Mouse (Mus musculus) testis, adult 2 months (tissue): Measurements from ENCODE around the gene Qk. TPM values are rescaled to one million over a fixed set of nuclear protein-coding genes. Genes with fewer than 3 reads are reported as not detected.

Source experiments
- H3K27ac ChIP-seq: fragments of 200-500 bp; 2 replicates; pipeline ENCODE4 v1.5.1; 2012; ENCODE audit warnings: low read depth, low read length; ENCODE audit not compliant: control insufficient read depth, insufficient read depth
- H3K27me3 ChIP-seq: fragments of 200-500 bp; 2 replicates; pipeline ENCODE4 v1.6.1; 2012; ENCODE audit warnings: mild to moderate bottlenecking, low read length, moderate library complexity; ENCODE audit not compliant: control insufficient read depth, insufficient read depth
- H3K36me3 ChIP-seq: fragments of 200-500 bp; 2 replicates; pipeline ENCODE4 v1.6.1; 2012; ENCODE audit warnings: mild to moderate bottlenecking, low read length; ENCODE audit not compliant: control insufficient read depth, insufficient read depth
- H3K4me1 ChIP-seq: fragments of 200-500 bp; 2 replicates; pipeline ENCODE4 v1.6.1; 2012; ENCODE audit warnings: low read length; ENCODE audit not compliant: control insufficient read depth, insufficient read depth
- H3K4me3 ChIP-seq: fragments of 200-500 bp; 2 replicates; pipeline ENCODE4 v1.5.1; 2012; ENCODE audit warnings: low read depth, mild to moderate bottlenecking, low read length, moderate library complexity, mixed read lengths; ENCODE audit not compliant: control insufficient read depth
- CTCF ChIP-seq: fragments of 200-500 bp; IDR thresholded peaks from 2 replicates; pipeline ENCODE4 v1.5.1; 2012; ENCODE audit warnings: low read depth, mild to moderate bottlenecking, inconsistent platforms, low read length, moderate library complexity; ENCODE audit not compliant: control insufficient read depth, insufficient read depth, insufficient replicate concordance
- POLR2A ChIP-seq: fragments of 200-500 bp; IDR thresholded peaks from 2 replicates; pipeline ENCODE4 v1.6.1; 2012; ENCODE audit warnings: low read depth, mild to moderate bottlenecking, inconsistent platforms, low read length, moderate library complexity; ENCODE audit not compliant: control insufficient read depth
- polyA plus RNA-seq: library from polyadenylated mRNA; depleted of rRNA; stranded (reverse); fragments of >200 nt; gene quantifications from 2 replicates; pipeline ENCODE4 v1.2.3, GENCODE M21; 2012

Gene Qk
- polyA plus RNA-seq, 1 experiment: 197 TPM

DNA sequence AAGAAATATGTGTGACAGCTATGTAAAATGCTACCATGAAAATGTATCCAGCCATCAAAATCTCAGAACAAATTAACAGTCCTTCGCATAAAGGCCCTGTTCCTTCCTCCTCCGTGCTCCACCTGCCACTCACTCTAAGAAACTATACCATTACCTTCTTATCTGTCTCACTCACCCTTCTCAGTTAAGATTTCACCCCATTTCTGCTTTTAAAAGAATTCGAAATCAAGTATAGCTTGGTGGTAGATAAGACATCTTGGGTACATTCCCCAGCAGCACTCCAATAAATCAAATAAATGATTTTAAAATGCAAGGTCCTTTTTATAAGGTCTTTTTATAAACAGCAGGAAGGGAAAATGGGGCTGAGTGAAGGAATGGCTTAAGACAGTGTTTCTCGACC, 53.4 kb downstream of the Qk start:
- no peak overlapping the region for H3K4me3 ChIP-seq
- no peaks in the 10 kb centered on the region for H3K36me3 ChIP-seq
- no peak for TF ChIP-seq CTCF
- TF ChIP-seq POLR2A: no peak
- no peaks in the 10 kb centered on the region for H3K27me3 ChIP-seq
- H3K4me1 ChIP-seq: no peaks in the 10 kb centered on the region
- H3K27ac ChIP-seq: no peak overlapping the region

GRCm38 (mm10) chr17:10251252-10251958, 68.2 kb downstream of the Qk start:
- Histone ChIP-seq H3K27me3 (no peaks in the 10 kb centered on the region), H3K4me3 (no peak overlapping the region), H3K36me3 (no peaks in the 10 kb centered on the region), H3K4me1 (no peaks in the 10 kb centered on the region), H3K27ac (no peak overlapping the region)
- TF ChIP-seq CTCF (no peak), POLR2A (no peak)

- H3K27ac ChIP-seq: no peak overlapping the region
- no peaks in the 10 kb centered on the region for H3K36me3 ChIP-seq
- H3K4me3 ChIP-seq: no peak overlapping the region
- no peaks in the 10 kb centered on the region for H3K27me3 ChIP-seq
- TF ChIP-seq CTCF (no peak), POLR2A (no peak)
- no peaks in the 10 kb centered on the region for H3K4me1 ChIP-seq
Measured at GRCm38 (mm10) chr17:10240081-10240480, 79.6 kb downstream of the Qk start.

GRCm38 (mm10) chr17:10236595-10236994, 83.1 kb downstream of the Qk start:
- no peaks in the 10 kb centered on the region for H3K36me3 ChIP-seq
- H3K27ac ChIP-seq: no peak overlapping the region
- no peaks in the 10 kb centered on the region for H3K27me3 ChIP-seq
- H3K4me1 ChIP-seq: no peaks in the 10 kb centered on the region
- TF ChIP-seq POLR2A (no peak), CTCF (no peak)
- no peak overlapping the region for H3K4me3 ChIP-seq

DNA sequence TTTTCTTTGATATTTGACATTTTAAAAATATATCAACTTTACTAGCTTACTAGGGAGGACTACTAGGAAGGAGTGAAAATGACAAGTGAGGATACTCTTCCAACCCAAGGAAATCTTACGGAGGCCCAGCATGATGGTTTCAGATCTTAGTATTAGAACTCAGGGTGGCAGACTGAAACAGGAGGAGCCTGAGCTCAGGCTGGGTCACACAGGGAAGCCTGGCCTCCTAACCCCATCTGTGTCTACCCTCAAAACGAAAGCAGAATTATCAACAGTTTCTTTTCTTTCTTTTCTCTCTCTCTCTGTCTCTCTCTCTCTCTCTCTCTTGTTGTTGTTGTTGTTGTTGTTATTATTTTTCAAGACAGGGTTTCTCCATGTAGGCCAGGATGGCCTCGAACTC, 87.2 kb downstream of the Qk start:
- no peaks in the 10 kb centered on the region for H3K4me1 ChIP-seq
- no peaks in the 10 kb centered on the region for H3K27me3 ChIP-seq
- TF ChIP-seq CTCF (no peak), POLR2A (no peak)

DNA sequence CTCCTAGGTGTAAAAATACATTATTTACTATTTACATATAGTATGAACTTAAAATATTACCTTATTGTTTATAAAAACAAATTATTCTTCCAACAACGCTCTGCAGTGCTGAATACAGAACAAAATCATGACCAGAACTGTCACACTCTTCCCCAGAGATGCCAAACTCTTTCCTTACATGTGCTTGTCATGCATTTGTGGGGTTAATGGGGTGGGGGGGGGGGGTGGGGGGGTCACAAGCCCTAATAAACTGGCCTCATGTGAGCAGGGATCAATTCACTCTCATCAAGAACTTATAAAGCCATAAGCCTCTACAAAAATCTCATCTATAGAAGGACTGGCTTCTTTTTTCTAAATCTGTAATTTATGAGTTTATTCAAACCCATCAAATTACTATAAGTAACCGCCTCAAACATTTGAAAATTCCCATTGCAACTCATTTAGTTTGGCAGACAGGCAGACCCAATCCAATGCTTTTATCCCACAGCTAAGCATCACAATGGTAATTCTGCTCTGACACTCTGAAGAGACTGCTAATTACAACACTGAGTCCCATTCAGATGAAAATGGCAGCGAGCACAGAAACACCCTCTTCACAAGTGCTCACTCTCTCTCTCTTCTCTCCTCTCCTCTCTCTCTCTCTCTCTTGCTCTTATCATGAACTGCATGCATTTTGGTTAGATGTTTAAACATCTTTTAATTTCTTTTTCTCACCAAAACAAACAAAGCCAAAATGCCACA, 91.7 kb downstream of the Qk start:
- TF ChIP-seq POLR2A (no peak), CTCF (no peak)
- Histone ChIP-seq H3K27me3 (no peaks in the 10 kb centered on the region), H3K4me1 (no peaks in the 10 kb centered on the region), H3K27ac (no peak overlapping the region), H3K4me3 (no peak overlapping the region), H3K36me3 (no peaks in the 10 kb centered on the region)

More for the DNA sequence above, 87.2 kb downstream of the Qk start:
- H3K4me3 ChIP-seq: no peak overlapping the region
- H3K36me3 ChIP-seq: no peaks in the 10 kb centered on the region
- H3K27ac ChIP-seq: no peak overlapping the region

GRCm38 (mm10) chr17:10216164-10216563, 103.5 kb downstream of the Qk start:
- peaks cover 1% of the 10 kb centered on the region for H3K36me3 ChIP-seq
- H3K4me3 ChIP-seq: no peak overlapping the region
- no peaks in the 10 kb centered on the region for H3K4me1 ChIP-seq
- no peak for TF ChIP-seq POLR2A
- TF ChIP-seq CTCF: no peak
- no peaks in the 10 kb centered on the region for H3K27me3 ChIP-seq
- H3K27ac ChIP-seq: no peak overlapping the region

DNA sequence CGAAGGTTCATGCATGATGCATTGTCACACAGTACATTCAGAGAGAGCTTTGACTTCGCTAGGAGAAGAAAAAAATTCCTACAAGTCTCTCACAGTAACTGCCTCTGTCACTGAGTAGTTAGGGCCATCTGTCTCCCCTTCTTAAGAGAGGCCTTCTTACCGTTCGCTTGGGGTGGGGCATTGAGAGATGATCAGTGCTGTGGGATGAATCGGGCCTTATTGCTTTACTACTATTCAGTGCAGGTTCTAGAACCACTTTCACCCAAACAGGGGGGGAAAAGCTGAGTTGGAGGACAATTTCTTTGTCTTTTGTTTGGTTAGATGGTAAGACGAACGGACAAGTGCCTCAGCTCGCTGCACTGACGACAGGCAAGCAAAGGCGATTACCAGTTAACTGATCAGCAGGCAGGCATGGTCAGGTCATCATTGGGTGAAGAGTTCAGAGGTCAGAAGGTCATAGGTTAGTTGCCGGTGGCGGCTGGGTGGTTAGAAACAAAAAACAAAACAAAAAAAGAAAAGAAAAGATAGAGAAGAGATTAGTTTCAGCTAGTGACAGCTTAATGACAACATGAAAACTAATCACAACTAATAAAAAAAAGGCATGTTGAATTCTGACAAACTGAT, 110.4 kb downstream of the Qk start:
- no peak overlapping the region for H3K27ac ChIP-seq

More for the DNA sequence above, 110.4 kb downstream of the Qk start:
- H3K4me1 ChIP-seq: no peaks in the 10 kb centered on the region
- no peak overlapping the region for H3K4me3 ChIP-seq
- TF ChIP-seq POLR2A (no peak), CTCF (no peak)
- H3K27me3 ChIP-seq: no peaks in the 10 kb centered on the region
- H3K36me3 ChIP-seq: no peaks in the 10 kb centered on the region
